Comparison of ENCODE assay signal across 16 mouse cellular contexts in genomic region chr5:117546694-117547268, GRCm38 (mm10).
DNase-seq lines count a peak whose midpoint lies in the region; ATAC-seq and TF ChIP-seq lines count a peak whose summit lies in the region.
"Had no signal": no experiment of that assay in that cellular context is flagged by ENCODE, and none has a peak within 500 bp of the region (broad histone marks: within the 10 kb centered on the region; RNA-seq: fewer than 3 reads in every experiment).

No protein-coding gene starts in this region.

- no peaks in the 10 kb centered on the region for H3K4me1 ChIP-seq in kidney, postnatal 0 days (replicated peaks; ENCODE audit: insufficient read depth, low read length)
- no peaks in the 10 kb centered on the region for H3K4me1 ChIP-seq in kidney, adult 2 months (ENCODE audit: control insufficient read depth, insufficient read depth, low read length)
- peaks cover 8% of the 10 kb centered on the region; the same call in 1 of the 2 replicates for H3K4me1 ChIP-seq in limb, embryonic 14.5 days (ENCODE audit: control insufficient read depth, insufficient read depth, low read length)
- H3K4me1 ChIP-seq: megakaryocyte, embryonic 14.5 days; stomach, embryonic 15.5 days had no signal

- no peak for ATAC-seq in kidney, postnatal 0 days (replicated peaks; ENCODE audit: low FRiP score, low read depth)
- peak; percentile 64 for ATAC-seq in limb, embryonic 14.5 days (ENCODE audit: low FRiP score, low read depth)
- no peak for ATAC-seq in inflammation-experienced regulatory T-cells, adult 6 months
- ATAC-seq: forebrain, embryonic 16.5 days had no signal

- H3K27ac ChIP-seq in kidney, postnatal 0 days, result peak overlapping the region; percentile 15; the same call in 1 of the 2 replicates
- no peak overlapping the region for H3K27ac ChIP-seq in kidney, adult 2 months (ENCODE audit: insufficient read depth, low read depth, low read length)
- no peak overlapping the region for H3K27ac ChIP-seq in limb, embryonic 14.5 days (replicated peaks; ENCODE audit: low read depth, low read length)
- H3K27ac ChIP-seq: hindbrain, embryonic 13.5 days; left cerebral cortex, adult 2 months; stomach, embryonic 15.5 days had no signal

- DNase-seq in gastrocnemius, adult 18-20 months (ENCODE audit: low spot score), result peak; percentile 50
- no peak for DNase-seq in gastrocnemius, postnatal 4 days (ENCODE audit: low spot score in 2 of 2)
- DNase-seq in kidney, postnatal 0 days (ENCODE audit: low spot score), result no peak
- no peak for DNase-seq in kidney, adult 2 months
- DNase-seq in brain, embryonic 14.5 days (ENCODE audit: low read depth), result peak; percentile 41
- DNase-seq in limb, embryonic 14.5 days (ENCODE audit: low spot score), result peak; percentile 31
- DNase-seq in retina, embryonic 14.5 days (ENCODE audit: low spot score), result no peak
- DNase-seq: cerebellum, adult 9-11 months; kidney, adult 18-20 months; thymus, postnatal 14 days had no signal

- no peak overlapping the region for H3K9ac ChIP-seq in kidney, postnatal 0 days (ENCODE audit: low read depth, low read length)
- no peak overlapping the region for H3K9ac ChIP-seq in limb, embryonic 14.5 days (ENCODE audit: low read depth, low read length, severe bottlenecking)
- H3K9ac ChIP-seq: hindbrain, embryonic 13.5 days; stomach, embryonic 15.5 days had no signal

- TF ChIP-seq CTCF in kidney, postnatal 0 days (IDR thresholded peaks at IDR 0.05; ENCODE audit: low read depth), result no peak
- TF ChIP-seq CTCF in kidney, adult 2 months (conservative IDR thresholded peaks at IDR 0.05; ENCODE audit: insufficient read depth, insufficient read length, low read depth, low read length), result no peak
- TF ChIP-seq CTCF in brain, embryonic 14.5 days (IDR thresholded peaks at IDR 0.05; ENCODE audit: borderline replicate concordance, extremely low read depth, insufficient read depth, insufficient read length), result no peak

- H3K27me3 ChIP-seq in kidney, postnatal 0 days (ENCODE audit: insufficient read depth, low read length), result no peaks in the 10 kb centered on the region
- H3K27me3 ChIP-seq in kidney, adult 2 months (replicated peaks; ENCODE audit: control insufficient read depth, insufficient read depth, low read length), result no peaks in the 10 kb centered on the region
- no peaks in the 10 kb centered on the region for H3K27me3 ChIP-seq in limb, embryonic 14.5 days (ENCODE audit: control insufficient read depth, insufficient read depth, low read length)
- H3K27me3 ChIP-seq: hindbrain, embryonic 13.5 days; megakaryocyte, embryonic 14.5 days; stomach, embryonic 15.5 days had no signal

- 69% methylated on average over 25 of the region's 25 CpGs for WGBS in kidney, postnatal 0 days
- 62% methylated on average over 25 of the region's 25 CpGs for WGBS in kidney, adult 2 months
- WGBS in limb, embryonic 14.5 days, result 69% methylated on average over 25 of the region's 25 CpGs

- no peak overlapping the region for H3K4me2 ChIP-seq in kidney, postnatal 0 days (ENCODE audit: low read length)
- H3K4me2 ChIP-seq in limb, embryonic 14.5 days (replicated peaks; ENCODE audit: low read depth, low read length, severe bottlenecking), result no peak overlapping the region
- H3K4me2 ChIP-seq: hindbrain, embryonic 13.5 days; stomach, embryonic 15.5 days had no signal

- no peaks in the 10 kb centered on the region for H3K9me3 ChIP-seq in kidney, postnatal 0 days (replicated peaks; ENCODE audit: low read length)
- H3K9me3 ChIP-seq in limb, embryonic 14.5 days (ENCODE audit: control insufficient read depth, low read length), result no peaks in the 10 kb centered on the region
- H3K9me3 ChIP-seq: stomach, embryonic 15.5 days had no signal

- H3K36me3 ChIP-seq in kidney, postnatal 0 days (ENCODE audit: insufficient read depth, low read length), result no peaks in the 10 kb centered on the region
- H3K36me3 ChIP-seq in kidney, adult 2 months (ENCODE audit: control insufficient read depth, insufficient read depth, low read length), result no peaks in the 10 kb centered on the region
- H3K36me3 ChIP-seq in limb, embryonic 14.5 days (ENCODE audit: control insufficient read depth, insufficient read depth, low read length), result no peaks in the 10 kb centered on the region
- H3K36me3 ChIP-seq: stomach, embryonic 15.5 days had no signal

- no peak overlapping the region for H3K4me3 ChIP-seq in kidney, postnatal 0 days (replicated peaks; ENCODE audit: low read depth, low read length)
- H3K4me3 ChIP-seq in kidney, adult 2 months (ENCODE audit: insufficient read depth, low read depth, low read length), result no peak overlapping the region
- no peak overlapping the region for H3K4me3 ChIP-seq in limb, embryonic 14.5 days (replicated peaks; ENCODE audit: low read length)
- H3K4me3 ChIP-seq: hindbrain, embryonic 13.5 days; left cerebral cortex, adult 2 months; megakaryocyte, embryonic 14.5 days; stomach, embryonic 15.5 days had no signal

- no peak for TF ChIP-seq POLR2A in kidney, adult 2 months (IDR thresholded peaks at IDR 0.05; ENCODE audit: low read depth, low read length)
- TF ChIP-seq POLR2A in brain, embryonic 14.5 days (IDR thresholded peaks at IDR 0.05; ENCODE audit: borderline replicate concordance, extremely low read depth, insufficient read depth, insufficient read length, poor library complexity, severe bottlenecking), result no peak
- TF ChIP-seq POLR2A in limb, embryonic 14.5 days (IDR thresholded peaks at IDR 0.05; ENCODE audit: borderline replicate concordance, extremely low read depth, insufficient read depth, insufficient read length), result no peak

Comparison
In these comparisons a context has a peak if more than half of its experiments do, and no peak if none do; other contexts are left out.
1. DNase-seq: peak in gastrocnemius, adult 18-20 months (single experiment), brain, embryonic 14.5 days (single experiment) and limb, embryonic 14.5 days (single experiment); none in gastrocnemius, postnatal 4 days (0 of 2), kidney, postnatal 0 days (single experiment), kidney, adult 2 months (single experiment) and retina, embryonic 14.5 days (single experiment).